Mouse (Mus musculus): ENCODE data around the gene Polr3a.
A peak's percentile ranks its signal among the peaks of the same experiment; 100 is the strongest.
"Not testable (repeated sequence)": the region's sequence is repeated elsewhere in the genome, so short reads cannot be mapped to it uniquely, and the experiment has no call there.

Gene Polr3a

GRCm38 (mm10) chr14:24493256-24493655 lies 6.4 kb upstream of the Polr3a start:
- no peak for DNase-seq (ENCODE audit: low spot score in 2 of 2)

- no peak for DNase-seq (ENCODE audit: low spot score in 2 of 2)
These were observed 4.6 kb upstream of the Polr3a start for GRCm38 (mm10) chr14:24491266-24491981.

- peak; percentile 91 to 95 for DNase-seq (ENCODE audit: low spot score in 2 of 2)
These were observed 3.8 kb upstream of the Polr3a start for GRCm38 (mm10) chr14:24490468-24491265.

- DNase-seq (ENCODE audit: low spot score in 2 of 2) = not testable (repeated sequence)
These were observed 2.9 kb upstream of the Polr3a start for GRCm38 (mm10) chr14:24489772-24490171.

- no peak for DNase-seq (ENCODE audit: low spot score in 2 of 2)
These were observed 554 bp downstream of the Polr3a start for GRCm38 (mm10) chr14:24486241-24486767.

- DNase-seq (ENCODE audit: low spot score in 2 of 2) = no peak
These were observed 18.1 kb downstream of the Polr3a start for GRCm38 (mm10) chr14:24468806-24469205.

- DNase-seq (ENCODE audit: low spot score in 2 of 2) = no peak
These were observed 28.7 kb downstream of the Polr3a start for GRCm38 (mm10) chr14:24458191-24458590.

GRCm38 (mm10) chr14:24443529-24443928 lies 43.3 kb downstream of the Polr3a start:
- DNase-seq (ENCODE audit: low spot score in 2 of 2) = not testable (repeated sequence)

All from spleen, postnatal 14 days (tissue).